Comparison of ENCODE assay signal across 10 mouse cellular contexts in genomic region chr9:50854376-50854775, GRCm38 (mm10). TPM values are rescaled to one million over a fixed set of nuclear protein-coding genes. Genes with fewer than 3 reads are reported as not detected.
A peak's percentile ranks its signal among the peaks of the same experiment; 100 is the strongest.
DNase-seq lines count a peak whose midpoint lies in the region; ATAC-seq lines count a peak whose summit lies in the region.
"Had no signal": no experiment of that assay in that cellular context is flagged by ENCODE, and none has a peak within 500 bp of the region (broad histone marks: within the 10 kb centered on the region; RNA-seq: fewer than 3 reads in every experiment).

No protein-coding gene starts in this region.

- no peaks in the 10 kb centered on the region for H3K27me3 ChIP-seq in forebrain, embryonic 13.5 days
- 0 out of 2 replicates have a peak, but pooled peaks cover 7% of the 10 kb centered on the region for H3K27me3 ChIP-seq in forebrain, embryonic 12.5 days
- H3K27me3 ChIP-seq in neural tube, embryonic 15.5 days (replicated peaks) = no peaks in the 10 kb centered on the region
- H3K27me3 ChIP-seq in intestine, embryonic 15.5 days (replicated peaks) = no peaks in the 10 kb centered on the region
- H3K27me3 ChIP-seq: heart, embryonic 15.5 days had no signal

- peak overlapping the region; percentile 2; the same call in 1 of the 2 replicates for H3K9ac ChIP-seq in forebrain, embryonic 13.5 days
- H3K9ac ChIP-seq in forebrain, embryonic 12.5 days = no peak overlapping the region
- no peak overlapping the region for H3K9ac ChIP-seq in neural tube, embryonic 15.5 days (replicated peaks)
- H3K9ac ChIP-seq in intestine, embryonic 15.5 days = no peak overlapping the region
- H3K9ac ChIP-seq: heart, embryonic 15.5 days had no signal

- 77% methylated on average over 8 of the region's 8 CpGs for WGBS in forebrain, embryonic 13.5 days
- WGBS in forebrain, embryonic 12.5 days = 76% methylated on average over 8 of the region's 8 CpGs
- 48% methylated on average over 8 of the region's 8 CpGs for WGBS in neural tube, embryonic 15.5 days
- 68% methylated on average over 8 of the region's 8 CpGs for WGBS in intestine, embryonic 15.5 days

- H3K27ac ChIP-seq in forebrain, embryonic 13.5 days = no peak overlapping the region
- H3K27ac ChIP-seq in forebrain, embryonic 12.5 days = no peak overlapping the region
- H3K27ac ChIP-seq in neural tube, embryonic 15.5 days (replicated peaks) = no peak overlapping the region
- H3K27ac ChIP-seq in intestine, embryonic 15.5 days = peak overlapping the region; percentile 20; the same call in 1 of the 2 replicates
- H3K27ac ChIP-seq: heart, embryonic 15.5 days had no signal

- peaks cover 3% of the 10 kb centered on the region for H3K36me3 ChIP-seq in forebrain, embryonic 13.5 days (ENCODE audit: poor library complexity, severe bottlenecking)
- H3K36me3 ChIP-seq in forebrain, embryonic 12.5 days (replicated peaks) = peaks cover 3% of the 10 kb centered on the region
- peaks cover 3% of the 10 kb centered on the region; the same call in 1 of the 2 replicates for H3K36me3 ChIP-seq in neural tube, embryonic 15.5 days
- H3K36me3 ChIP-seq in intestine, embryonic 15.5 days = no peaks in the 10 kb centered on the region

- no peak for ATAC-seq in forebrain, embryonic 13.5 days
- ATAC-seq in forebrain, embryonic 12.5 days (ENCODE audit: low FRiP score) = no peak
- ATAC-seq in neural tube, embryonic 15.5 days (ENCODE audit: low FRiP score) = no peak
- ATAC-seq in intestine, embryonic 15.5 days = 0 out of 2 replicates have a peak, but pooled peaks have one; percentile 8

- peaks cover 40% of the 10 kb centered on the region for H3K4me1 ChIP-seq in forebrain, embryonic 13.5 days
- H3K4me1 ChIP-seq in forebrain, embryonic 12.5 days = peaks cover 29% of the 10 kb centered on the region
- H3K4me1 ChIP-seq in neural tube, embryonic 15.5 days = peaks cover 17% of the 10 kb centered on the region
- H3K4me1 ChIP-seq in intestine, embryonic 15.5 days (replicated peaks) = peaks cover 35% of the 10 kb centered on the region

- no peaks in the 10 kb centered on the region for H3K9me3 ChIP-seq in forebrain, embryonic 13.5 days (replicated peaks)
- no peaks in the 10 kb centered on the region for H3K9me3 ChIP-seq in forebrain, embryonic 12.5 days
- no peaks in the 10 kb centered on the region for H3K9me3 ChIP-seq in neural tube, embryonic 15.5 days (replicated peaks)
- no peaks in the 10 kb centered on the region for H3K9me3 ChIP-seq in intestine, embryonic 15.5 days
- H3K9me3 ChIP-seq: heart, embryonic 15.5 days had no signal

- no peak overlapping the region for H3K4me3 ChIP-seq in forebrain, embryonic 13.5 days
- no peak overlapping the region for H3K4me3 ChIP-seq in forebrain, embryonic 12.5 days (replicated peaks)
- no peak overlapping the region for H3K4me3 ChIP-seq in neural tube, embryonic 15.5 days (replicated peaks)
- H3K4me3 ChIP-seq in intestine, embryonic 15.5 days (replicated peaks) = no peak overlapping the region
- H3K4me3 ChIP-seq: heart, embryonic 15.5 days had no signal

- peak; percentile 21 for DNase-seq in neural tube, embryonic 10.5 days (ENCODE audit: extremely low spot score, low spot score)
- peak; percentile 24 to 60 for DNase-seq in spleen, postnatal 36 days (ENCODE audit: low spot score in 2 of 2)
- DNase-seq in urinary bladder, adult 18-20 months (ENCODE audit: low spot score in 2 of 2) = no peak
- no peak for DNase-seq in gastrocnemius, adult 18-20 months (ENCODE audit: low spot score)
- DNase-seq: layer of hippocampus, adult 9-11 months had no signal

- H3K4me2 ChIP-seq in forebrain, embryonic 13.5 days = no peak overlapping the region
- H3K4me2 ChIP-seq in forebrain, embryonic 12.5 days = no peak overlapping the region
- no peak overlapping the region for H3K4me2 ChIP-seq in neural tube, embryonic 15.5 days
- H3K4me2 ChIP-seq in intestine, embryonic 15.5 days (replicated peaks) = no peak overlapping the region
- H3K4me2 ChIP-seq: heart, embryonic 15.5 days had no signal

RNA-seq across cellular contexts. Expression of gene Ppp2r1b, which starts 9.3 kb away (rescaled TPM):
- polyA plus RNA-seq in forebrain, embryonic 13.5 days (2015; fragmentation: Nextera tagmentation; extraction: Ambion mirVana) = 86.3 and 89.7 TPM in 2 replicates
- 109 and 112 TPM in 2 replicates for polyA plus RNA-seq in forebrain, embryonic 12.5 days (2016; fragmentation: Nextera tagmentation; extraction: Ambion mirVana)
- polyA plus RNA-seq in neural tube, embryonic 15.5 days (2015; fragmentation: Nextera tagmentation; extraction: Ambion mirVana) = 43.8 and 50.8 TPM in 2 replicates
- 62.8 and 65.7 TPM in 2 replicates for polyA plus RNA-seq in intestine, embryonic 15.5 days (2015; fragmentation: Nextera tagmentation; extraction: Ambion mirVana)
- 1 to 10 TPM; 4.3 to 5.4 TPM for total RNA-seq in gastrocnemius, adult 18-20 months (2021)

Comparison
In these comparisons a context has a peak if more than half of its experiments do, and no peak if none do; other contexts are left out.
1. DNase-seq: peak in neural tube, embryonic 10.5 days (single experiment) and spleen, postnatal 36 days (2 of 2); none in urinary bladder, adult 18-20 months (0 of 2) and gastrocnemius, adult 18-20 months (single experiment).